Mouse (Mus musculus): Measurements from ENCODE around the gene Sdcbp2. TPM values are rescaled to one million over a fixed set of nuclear protein-coding genes. Genes with fewer than 3 reads are reported as not detected.

Gene Sdcbp2
- total RNA-seq (2021) = 1 to 10 TPM; 2.0 TPM

DNA sequence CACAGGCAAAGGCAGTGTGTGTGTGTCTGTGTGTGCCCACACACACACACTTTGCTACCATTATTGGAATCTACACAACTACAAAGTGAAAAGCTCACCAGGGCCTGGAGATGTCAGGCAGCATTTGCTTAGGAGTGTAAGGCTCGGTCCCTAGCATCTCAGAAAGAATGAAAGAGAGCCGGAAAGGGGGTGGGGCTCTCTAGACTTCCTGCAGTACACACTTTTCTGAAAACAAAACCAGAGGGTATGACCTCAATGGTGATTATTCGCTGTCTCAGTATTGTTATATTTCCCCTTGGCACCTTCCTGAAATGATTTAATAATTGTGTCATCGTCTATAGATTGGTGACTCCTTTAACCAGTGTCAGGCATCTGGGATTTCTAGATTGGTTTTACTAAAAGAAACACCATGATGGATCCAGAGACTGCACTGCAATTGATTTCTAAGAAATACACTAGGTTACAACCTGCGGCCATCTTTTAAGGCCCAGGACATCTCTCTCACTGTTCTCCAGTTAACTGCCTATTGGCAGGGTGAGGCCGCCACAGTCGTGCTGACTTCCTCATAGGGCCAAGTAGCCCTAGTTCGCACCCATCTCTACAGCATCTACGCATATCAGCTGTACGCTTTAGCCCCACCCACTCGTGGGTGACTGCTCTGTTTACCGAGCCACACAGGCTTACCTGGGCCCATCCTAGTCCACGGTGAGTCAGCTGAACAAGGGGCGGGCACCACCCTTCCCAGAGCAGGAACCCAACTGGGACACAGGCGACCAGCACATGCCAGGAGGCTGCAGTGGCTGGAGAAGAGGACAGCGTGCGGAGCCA lies at the start of gene Sdcbp2:
TSS of gene Sdcbp2 (plus strand) at position 750 of the 828 bp plus-strand sequence.
- intact Hi-C loops (cut with DNase I) = no loop called here
- no peak for DNase-seq

DNA sequence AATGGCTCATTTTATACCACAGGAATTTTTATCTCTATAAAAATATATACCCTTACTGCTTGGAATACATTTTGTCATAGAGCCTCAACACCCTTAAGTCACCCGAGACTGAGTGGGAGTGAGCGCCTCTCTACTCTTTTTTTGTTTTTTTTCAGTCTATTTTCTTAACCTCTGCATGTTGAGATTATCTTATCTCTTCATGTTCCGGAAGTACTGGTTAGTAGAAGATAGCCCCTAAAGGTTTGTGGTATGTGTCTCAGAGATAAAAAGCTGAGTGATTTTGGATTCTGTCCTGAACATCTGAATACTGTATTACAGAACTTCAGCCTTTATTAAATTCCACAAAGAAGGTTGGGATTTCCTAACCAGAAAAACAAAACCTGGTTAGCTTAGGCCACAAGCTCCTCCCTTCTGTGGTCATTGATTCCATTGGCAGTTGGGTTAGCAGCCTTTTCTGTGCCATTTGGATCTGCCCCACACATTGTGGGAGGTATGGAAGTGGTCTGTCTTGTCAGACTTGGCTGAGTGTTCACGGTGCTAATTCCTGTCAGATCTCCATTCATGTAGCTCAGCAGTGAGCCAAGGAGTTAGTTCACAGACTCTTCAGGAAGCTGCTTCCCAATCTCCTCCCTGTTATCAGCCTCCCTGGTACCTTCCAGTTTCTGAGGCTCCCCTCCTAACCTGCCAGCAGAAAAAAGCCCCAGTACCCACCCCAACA lies 47.9 kb upstream of the Sdcbp2 start:
- DNase-seq = no peak
- intact Hi-C loops (cut with DNase I) = no loop called here

DNA sequence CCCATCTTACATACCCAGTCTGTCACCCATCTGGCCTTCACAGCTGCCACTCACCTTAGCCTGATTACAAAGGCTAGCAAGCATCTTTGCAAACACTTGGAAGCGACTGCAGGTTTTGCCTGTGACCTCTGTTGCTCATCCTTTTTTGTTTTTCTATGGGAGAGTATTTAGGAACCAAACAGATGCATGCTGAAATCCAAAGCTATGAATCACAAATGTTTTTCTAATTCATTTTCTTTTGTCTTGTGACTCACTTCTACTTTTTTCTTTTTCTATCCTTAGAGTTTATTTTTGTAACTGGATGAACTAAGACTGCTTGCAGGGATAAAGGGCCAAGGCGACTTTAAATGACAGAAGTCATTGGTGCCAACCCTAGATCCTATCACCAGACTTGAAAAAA lies 46.9 kb upstream of the Sdcbp2 start:
- DNase-seq = no peak
- intact Hi-C loops (cut with DNase I) = no loop called here

DNA sequence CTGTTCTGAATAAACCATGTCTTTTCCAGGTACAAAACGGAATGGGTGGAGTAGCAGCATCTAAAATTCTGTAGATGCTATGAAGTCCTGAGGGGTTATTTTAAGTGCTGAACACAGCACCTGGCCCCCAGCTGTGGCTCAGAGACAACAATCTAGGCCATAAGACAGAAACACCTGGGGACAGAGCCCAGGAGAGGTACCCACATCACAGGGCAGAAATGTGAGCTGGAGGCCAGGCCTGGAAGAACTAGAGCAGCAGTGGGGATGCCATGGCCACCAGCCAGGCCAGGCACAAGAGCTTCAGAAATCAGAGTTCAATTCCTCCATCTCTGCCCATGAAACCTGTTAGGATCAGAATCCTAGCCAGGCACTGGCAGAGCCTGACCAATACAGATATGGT lies 44.4 kb upstream of the Sdcbp2 start:
- DNase-seq = no peak
- intact Hi-C loops (cut with DNase I) = no loop called here

DNA sequence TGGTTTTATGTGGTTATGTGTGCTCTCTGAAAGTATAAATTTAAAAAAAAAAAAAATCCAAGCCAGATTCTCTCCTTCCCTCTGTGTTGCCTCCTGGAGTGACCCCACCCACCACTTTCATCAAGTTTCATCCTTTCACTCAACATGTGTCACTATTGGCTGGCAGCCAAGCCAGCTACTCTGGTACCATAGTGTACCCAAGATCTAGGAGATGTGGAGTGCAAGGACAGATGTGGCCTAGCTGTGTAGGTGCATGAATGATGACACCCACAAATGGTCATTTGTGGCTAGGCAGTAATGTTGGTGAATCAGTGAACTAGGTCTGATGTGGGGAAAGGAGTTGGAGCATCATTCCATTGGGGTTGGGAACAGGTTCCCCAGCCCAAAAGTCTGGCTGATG lies 43.3 kb upstream of the Sdcbp2 start:
- intact Hi-C loops (cut with DNase I) = no loop called here
- no peak for DNase-seq

DNA sequence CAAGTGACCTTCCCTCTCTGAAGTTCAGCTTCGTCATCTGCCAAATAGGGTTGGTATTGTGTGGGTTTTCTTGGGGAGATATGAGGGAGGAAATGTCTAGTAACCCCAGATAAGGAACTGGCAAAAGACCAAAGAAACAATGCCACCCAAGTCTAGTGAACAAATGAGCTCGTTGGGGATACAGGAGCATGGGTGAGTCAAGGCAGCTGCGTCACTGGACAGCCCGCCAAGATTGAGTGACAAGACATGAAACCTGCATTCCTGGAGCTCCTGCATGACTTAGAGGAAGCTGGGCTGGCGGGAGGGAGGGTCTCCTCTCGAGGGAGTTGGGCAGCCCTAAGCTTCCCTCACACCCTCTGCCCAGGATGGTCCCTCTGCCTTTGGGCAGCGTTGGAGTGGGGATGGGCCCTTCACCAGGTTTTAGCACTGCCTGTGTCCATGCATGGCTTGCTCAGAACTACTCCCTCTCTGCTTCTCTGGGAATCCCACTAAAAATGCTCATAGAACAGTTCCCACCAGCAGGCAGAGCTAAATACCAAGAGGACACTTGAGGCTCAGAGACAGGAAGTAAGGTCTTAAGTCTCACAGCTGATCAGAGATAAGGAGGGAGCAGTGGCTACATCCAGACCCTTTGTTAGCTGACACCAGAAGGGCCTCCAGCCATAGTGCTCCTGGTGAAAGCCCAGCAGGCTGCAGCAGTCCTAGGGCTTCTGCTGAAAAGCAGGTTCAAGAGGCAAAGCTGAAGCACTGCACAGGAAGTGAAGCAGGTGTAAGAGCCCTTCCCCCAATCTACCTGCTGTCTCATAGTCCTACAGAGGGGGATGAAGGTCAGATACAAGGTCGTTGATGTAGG lies 41.8 kb upstream of the Sdcbp2 start:
- intact Hi-C loops (cut with DNase I) = no loop called here
- no peak for DNase-seq

DNA sequence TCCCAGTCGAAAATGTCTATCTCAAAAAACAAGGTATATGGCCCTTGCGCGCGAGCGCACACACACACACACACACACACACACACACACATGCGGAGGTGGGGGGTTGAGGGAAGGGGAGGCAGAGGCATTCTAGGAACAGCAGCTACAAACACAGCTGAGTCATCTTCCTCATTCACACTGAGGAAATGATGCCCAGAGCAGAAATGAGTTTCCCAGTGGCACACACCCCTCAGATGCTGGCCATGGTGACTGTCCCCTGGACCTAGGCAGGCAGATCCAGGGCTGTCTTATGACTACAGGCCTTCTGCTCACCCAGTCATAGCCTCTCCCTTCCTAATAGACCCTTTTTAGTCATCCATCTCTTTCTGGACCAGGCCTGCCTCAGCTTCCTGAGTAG lies 38.8 kb upstream of the Sdcbp2 start:
- intact Hi-C loops (cut with DNase I) = no loop called here

DNA sequence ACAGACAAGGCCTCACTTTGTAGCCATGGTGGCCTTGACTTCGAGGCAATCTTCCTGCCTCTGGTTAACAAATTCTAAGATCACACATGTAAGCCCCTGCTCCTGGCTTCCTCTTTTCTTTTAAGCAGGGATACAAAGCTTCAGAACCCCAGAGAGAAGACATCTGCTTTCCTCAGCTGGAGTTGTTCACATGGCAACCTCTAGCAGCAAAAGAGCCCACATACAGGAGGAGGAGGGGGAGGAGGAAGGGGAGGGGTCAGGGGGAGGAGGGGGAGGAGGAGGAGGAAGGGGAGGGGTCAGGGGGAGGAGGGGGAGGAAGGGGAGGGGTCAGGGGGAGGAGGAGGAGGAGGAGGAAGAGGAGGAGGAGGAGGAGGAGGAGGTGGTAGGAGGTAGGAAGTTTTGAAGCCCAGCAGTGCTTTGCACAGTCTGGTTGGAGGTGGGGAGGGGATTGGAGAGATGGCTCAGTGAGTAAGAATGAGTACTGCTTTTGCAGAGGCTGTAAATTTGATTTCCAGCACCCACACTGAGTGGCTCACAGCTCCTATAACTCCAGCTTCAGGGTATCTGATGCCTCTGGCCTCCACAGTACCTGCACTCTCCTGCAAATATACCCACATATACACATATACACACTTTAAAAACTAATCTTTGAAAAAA lies 36.3 kb upstream of the Sdcbp2 start:
- intact Hi-C loops (cut with DNase I) = no loop called here
- DNase-seq = no peak

More for the DNA sequence above, 38.8 kb upstream of the Sdcbp2 start:
- no peak for DNase-seq

DNA sequence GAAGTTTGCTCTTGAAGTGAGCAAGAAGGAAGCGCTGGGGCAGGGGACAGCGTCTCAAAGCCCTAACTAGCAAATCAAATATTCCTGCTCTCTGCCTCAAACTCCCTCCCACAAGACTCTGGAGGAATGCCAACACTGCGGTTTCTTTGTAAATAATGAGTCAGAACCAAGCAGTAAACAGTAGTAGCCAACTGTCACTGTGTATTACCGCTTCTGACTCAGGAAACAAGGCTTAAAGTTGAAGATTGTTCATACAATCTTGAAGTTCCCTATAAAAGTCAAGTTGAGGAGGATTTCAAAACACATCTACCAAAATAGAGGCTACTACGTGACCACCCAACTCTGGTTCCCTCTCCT lies 35.8 kb upstream of the Sdcbp2 start:
- peak; percentile 45 to 50 for DNase-seq
- intact Hi-C loops (cut with DNase I) = no loop called here

DNA sequence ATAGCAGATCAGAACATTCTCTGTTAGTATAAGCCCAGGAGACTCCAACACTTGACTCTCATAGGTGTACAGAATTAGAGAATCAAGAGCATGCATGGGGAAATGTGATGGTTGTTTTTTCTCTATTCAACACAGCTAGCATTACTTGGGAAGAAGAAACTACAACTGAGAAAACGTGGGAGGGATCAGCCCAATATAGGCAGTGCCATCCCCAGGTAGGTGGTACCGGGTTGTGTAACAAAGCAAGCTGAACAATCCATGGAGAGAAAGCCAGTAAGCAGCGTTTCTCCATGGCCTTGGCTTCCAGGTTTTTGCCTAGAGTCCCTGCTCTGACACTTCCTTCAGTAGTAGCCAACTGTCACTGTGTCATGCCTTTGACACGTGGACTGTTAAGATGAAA lies 33.8 kb upstream of the Sdcbp2 start:
- intact Hi-C loops (cut with DNase I) = no loop called here
- DNase-seq = no peak

DNA sequence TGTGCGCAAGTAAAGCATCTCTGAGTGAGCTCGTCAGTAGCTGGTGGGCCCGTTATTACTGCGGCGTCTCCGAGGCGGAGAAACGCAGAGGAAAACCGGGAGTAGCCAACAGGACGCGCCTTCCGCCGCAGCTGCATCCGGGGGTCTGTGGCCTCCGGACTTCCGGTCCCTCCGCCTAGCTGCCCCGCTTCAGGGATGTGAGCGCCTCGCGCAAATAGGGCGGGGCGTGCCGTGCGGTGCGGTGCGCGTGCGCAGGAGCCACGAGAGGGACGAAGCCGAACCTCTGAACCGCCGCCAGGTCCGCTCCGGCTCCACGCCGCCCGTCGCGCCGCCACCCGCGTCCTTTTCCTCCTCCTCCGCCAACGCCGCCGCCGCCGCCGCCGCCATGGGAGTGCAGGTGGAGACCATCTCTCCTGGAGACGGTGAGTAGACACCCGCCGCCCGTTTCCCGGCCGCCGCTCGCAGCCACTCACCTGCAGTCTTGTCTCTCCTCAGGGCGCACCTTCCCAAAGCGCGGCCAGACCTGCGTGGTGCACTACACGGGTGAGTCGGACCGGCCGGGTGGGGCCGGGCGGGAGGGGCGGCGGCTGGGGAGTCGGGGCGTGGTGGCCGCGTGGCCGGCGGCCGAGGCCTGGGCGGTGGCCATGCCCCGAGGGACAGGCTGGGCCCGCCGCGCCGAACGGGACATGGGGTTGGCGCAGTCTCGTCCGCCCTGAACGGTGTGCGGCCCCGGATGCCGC lies 29.9 kb upstream of the Sdcbp2 start, which contains the start of gene Fkbp1a:
TSS of gene Fkbp1a (plus strand) at position 161 of the 740 bp plus-strand sequence.
- peak; percentile 98 for DNase-seq
- intact Hi-C loops (cut with DNase I) = loop anchor here (2.0 kb wide), 2 partner anchors 32 to 48 kb away; partner anchors contain the start of gene Nsfl1c

DNA sequence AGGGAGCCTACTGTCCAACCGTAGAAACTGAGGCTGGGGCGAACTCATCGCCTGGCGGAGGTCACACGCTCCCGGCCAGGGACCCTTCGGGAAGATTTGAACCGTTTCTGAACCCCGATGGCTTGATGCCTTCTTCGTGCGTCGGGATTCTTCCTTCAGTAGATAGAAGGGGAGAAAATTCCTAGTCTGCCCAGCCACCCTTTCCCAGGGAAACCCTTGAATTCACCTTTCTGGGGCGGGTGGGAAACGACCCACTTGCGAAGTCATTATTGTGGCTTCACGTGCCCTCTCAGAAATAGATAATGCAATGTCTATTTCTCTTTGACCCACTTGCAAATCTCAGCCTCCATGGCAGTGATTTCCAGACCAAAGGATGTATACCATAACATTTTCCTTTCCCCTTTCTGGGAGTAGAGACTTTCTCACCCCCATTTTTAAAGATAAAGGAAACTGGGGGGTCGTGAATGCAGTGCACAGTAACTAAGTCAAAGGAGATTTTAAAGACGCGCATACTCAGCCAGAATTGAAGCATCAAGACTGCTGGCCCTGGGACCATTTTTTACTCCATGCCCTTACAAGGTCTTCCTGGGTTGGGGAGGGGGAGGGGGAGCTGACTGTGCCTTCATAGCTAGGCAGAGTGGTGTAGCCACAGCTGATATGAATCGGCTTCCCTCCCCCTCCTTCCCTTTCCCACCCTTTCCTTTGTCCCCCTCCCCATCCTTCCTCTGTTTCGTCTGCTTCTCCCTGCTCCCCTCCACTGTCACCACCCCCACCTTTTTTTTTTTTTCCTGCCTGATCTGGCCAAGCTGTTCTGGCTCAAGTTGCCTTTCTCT lies 29.1 kb upstream of the Sdcbp2 start:
- DNase-seq = peak; percentile 45 to 58
- intact Hi-C loops (cut with DNase I) = loop anchor here (2.0 kb wide), 2 partner anchors 32 to 48 kb away; partner anchors contain the start of gene Nsfl1c

DNA sequence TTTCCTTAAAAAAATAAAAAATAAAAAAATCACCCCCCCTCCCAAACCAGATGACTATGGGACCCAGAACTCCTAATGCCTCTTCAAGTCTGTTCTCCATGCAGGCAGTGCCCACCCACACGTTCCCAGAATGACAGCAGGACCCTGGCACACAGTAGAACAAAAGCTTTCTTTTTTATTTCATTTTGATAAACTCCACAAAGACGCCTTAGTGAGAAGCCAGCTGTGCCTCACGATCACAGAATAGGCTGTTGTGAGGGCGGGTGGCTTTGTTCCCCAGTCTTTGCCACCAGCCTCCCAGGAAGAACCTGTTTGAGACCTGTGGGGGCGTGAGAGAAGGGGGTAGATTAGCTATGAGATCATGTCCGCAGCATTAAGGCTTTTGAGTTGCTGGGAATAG lies 27.7 kb upstream of the Sdcbp2 start:
- DNase-seq = no peak
- intact Hi-C loops (cut with DNase I) = no loop called here

DNA sequence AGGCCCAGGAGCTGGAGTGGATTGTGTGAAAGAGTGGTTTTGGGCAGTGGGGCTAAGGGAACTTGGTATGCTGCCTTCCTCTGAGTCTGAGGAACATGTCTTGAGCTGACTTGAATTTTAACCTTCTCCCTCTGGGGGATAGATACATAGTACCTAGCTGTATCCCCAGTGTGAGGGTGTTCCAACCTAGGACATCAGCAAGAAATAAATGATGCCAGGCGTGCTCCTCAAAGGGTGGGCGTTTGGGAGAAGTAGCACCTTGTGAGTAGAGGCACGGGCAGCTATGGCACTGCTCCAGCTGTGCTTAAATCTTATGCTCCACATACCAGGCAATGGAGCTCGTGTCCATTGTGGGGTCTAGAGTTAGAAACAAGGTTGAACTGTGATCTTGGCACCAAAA lies 25.9 kb upstream of the Sdcbp2 start:
- intact Hi-C loops (cut with DNase I) = loop anchor here (2.0 kb wide), 1 partner anchor 16 kb away; no protein-coding TSS in a partner anchor
- no peak for DNase-seq

DNA sequence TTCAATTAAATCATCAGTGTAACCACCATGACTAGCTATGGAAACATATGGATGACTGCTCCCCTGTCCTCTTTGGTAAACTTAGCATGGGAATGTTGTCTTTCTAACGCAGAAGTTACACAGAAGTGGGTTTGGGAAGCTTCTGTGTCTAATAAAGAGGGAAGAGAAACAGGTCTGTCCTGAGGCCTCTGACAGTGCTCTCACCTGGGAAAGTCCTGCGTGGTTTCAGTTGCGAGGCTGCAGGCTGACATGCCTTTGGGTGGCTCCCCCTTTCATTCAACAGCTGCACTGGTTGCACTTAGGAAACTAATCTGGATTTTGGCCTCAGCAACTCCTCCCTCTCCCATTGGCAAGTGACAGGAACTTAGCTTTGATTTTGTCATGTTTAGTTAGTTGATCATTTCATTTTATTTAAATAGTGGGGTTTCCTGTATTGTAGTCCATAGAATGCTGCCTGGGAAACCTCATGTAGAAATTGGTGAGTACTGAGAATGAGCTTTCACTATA lies 22.8 kb upstream of the Sdcbp2 start:
- intact Hi-C loops (cut with DNase I) = no loop called here
- DNase-seq = no peak

DNA sequence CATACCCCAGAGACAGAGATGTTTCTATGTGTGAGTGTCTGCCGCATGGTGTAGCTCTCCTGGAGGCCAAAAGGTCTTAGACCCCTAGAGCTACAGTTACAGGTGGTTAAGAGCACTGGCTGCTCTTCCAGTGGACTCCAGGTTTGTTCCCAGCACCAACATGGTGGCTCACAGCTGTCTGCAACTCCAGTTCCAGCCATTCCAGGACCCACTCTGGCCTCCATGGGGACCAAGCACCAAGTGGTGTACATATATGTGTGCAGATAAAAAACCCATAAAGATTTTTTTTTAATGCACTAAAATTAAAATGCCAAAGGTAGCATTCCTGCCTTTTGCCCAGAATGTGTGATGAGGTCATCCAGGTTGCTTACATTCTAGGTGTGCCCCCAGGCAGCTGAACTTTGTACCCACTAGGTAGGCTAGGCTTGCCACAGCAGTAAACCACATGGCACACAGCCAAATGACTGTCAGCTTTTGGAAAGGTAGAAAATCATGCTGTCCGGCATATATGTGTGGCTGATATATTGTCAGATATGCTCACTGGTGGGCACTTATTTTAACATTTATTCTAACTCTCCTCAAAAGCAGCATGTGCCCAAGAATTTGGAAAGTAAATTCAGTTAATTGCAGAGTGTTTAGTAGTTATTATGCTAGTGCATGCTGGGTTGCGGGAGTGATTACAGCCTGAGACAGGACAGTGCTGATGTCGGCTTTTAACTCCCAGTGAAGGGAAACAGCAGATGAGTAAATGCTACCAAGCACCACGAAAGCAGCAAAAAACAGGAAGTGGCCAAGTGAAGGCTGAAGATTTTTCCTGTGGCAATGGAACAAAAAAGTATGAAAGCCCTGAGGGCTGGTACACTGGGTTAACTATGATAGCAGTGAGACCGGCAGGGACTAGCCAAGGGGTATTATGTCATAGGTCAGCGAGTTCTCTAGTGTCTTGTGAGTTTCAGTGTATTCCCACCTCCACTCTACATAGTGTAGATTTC lies 9.2 kb upstream of the Sdcbp2 start:
- intact Hi-C loops (cut with DNase I) = loop anchor here (2.0 kb wide), 1 partner anchor 16 kb away; no protein-coding TSS in a partner anchor
- DNase-seq = no peak

DNA sequence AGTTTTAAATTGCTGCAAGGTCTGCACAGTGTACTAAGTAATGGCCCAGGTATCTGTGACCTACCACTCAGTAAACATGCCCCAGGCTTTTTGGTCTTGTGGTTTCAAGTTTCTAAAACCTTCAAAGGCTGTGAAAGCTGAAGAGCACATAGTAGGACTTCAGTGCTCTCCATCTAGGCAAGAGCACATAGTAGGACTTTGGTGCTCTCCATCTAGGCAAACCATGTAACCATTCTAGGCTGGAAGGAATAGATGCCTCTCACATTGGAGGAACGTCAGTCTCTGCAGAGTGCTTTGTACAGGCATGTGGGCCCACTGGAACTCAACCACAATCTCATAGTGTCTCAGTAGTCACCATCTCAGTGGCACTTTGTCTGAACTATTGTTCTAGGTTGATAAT lies 8.4 kb upstream of the Sdcbp2 start:
- DNase-seq = no peak
- intact Hi-C loops (cut with DNase I) = no loop called here

All from heart, postnatal 36 days (tissue).